Mouse (Mus musculus) embryonic fibroblast, embryonic 13.5 days (primary cell): ENCODE measurements at regions not wholly inside any gene's neighbourhood (a gene's known extent, or its start where the extent isn't known, plus 50 kb on each side); places are given as distances from the start of the nearest gene placed in this dataset.

ENCODE experiments used
- CTCF ChIP-seq: IDR thresholded peaks from 2 replicates; pipeline ENCODE4 v1.5.1; 2011; ENCODE audit warnings: mild to moderate bottlenecking, control low read depth, low read length, moderate library complexity, borderline replicate concordance; ENCODE audit not compliant: insufficient read depth
- POLR2A ChIP-seq: IDR thresholded peaks from 2 replicates; pipeline ENCODE4 v1.6.1; 2011; ENCODE audit warnings: low read depth, mild to moderate bottlenecking, control low read depth, low read length, moderate library complexity

- TF ChIP-seq CTCF (no peak), POLR2A (no peak)
Observed at GRCm38 (mm10) chr10:68970521-68970920, 180.7 kb upstream of the Rhobtb1 start.
